Mouse (Mus musculus) embryonic facial prominence, embryonic 11.5 days (tissue): ENCODE data around the gene Tas1r2. TPM values are rescaled to one million over a fixed set of nuclear protein-coding genes. Genes with fewer than 3 reads are reported as not detected.

ENCODE experiments used
- ATAC-seq: fragments of 200-750 bp; cut with Nextera tagmentation; replicated peaks from 2 replicates; pipeline ENCODE4 v1.8.0; 2017; ENCODE audit warnings: low read depth; ENCODE audit not compliant: insufficient number of reproducible peaks, low FRiP score, low TSS enrichment
- DNase-seq: peaks from one replicate; pipeline ENCODE4 v3.0.0-alpha.2; 2015; ENCODE audit warnings: low spot score
- H3K27ac ChIP-seq: fragments of 300-500 bp; sonication (generic); replicated peaks from 2 replicates; pipeline ENCODE4 v1.5.1; 2014; ENCODE audit warnings: mild to moderate bottlenecking, low read depth, low read length, control low read depth
- H3K27me3 ChIP-seq: fragments of 300-500 bp; sonication (generic); 2 replicates; pipeline ENCODE4 v1.6.1; 2014; ENCODE audit warnings: mild to moderate bottlenecking, low read length, moderate library complexity, mixed read lengths; ENCODE audit not compliant: control insufficient read depth, insufficient read depth
- H3K36me3 ChIP-seq: fragments of 300-500 bp; sonication (generic); replicated peaks from 2 replicates; pipeline ENCODE4 v1.6.1; 2014; ENCODE audit warnings: low read depth, mild to moderate bottlenecking, low read length, moderate library complexity, mixed read lengths; ENCODE audit not compliant: control insufficient read depth, insufficient read depth
- H3K4me1 ChIP-seq: fragments of 300-500 bp; sonication (generic); 2 replicates; pipeline ENCODE4 v1.6.1; 2014; ENCODE audit warnings: low read length, mixed read lengths; ENCODE audit not compliant: control insufficient read depth, insufficient read depth
- H3K4me2 ChIP-seq: fragments of 300-500 bp; sonication (generic); 2 replicates; pipeline ENCODE4 v1.6.1; 2014; ENCODE audit warnings: low read depth, mild to moderate bottlenecking, control low read depth, low read length, moderate library complexity
- H3K4me3 ChIP-seq: fragments of 300-500 bp; sonication (generic); 2 replicates; pipeline ENCODE4 v1.5.1; 2014; ENCODE audit warnings: low read depth, low read length, control low read depth
- H3K9ac ChIP-seq: fragments of 300-500 bp; sonication (generic); replicated peaks from 2 replicates; pipeline ENCODE4 v1.6.1; 2014; ENCODE audit warnings: mild to moderate bottlenecking, control low read depth, low read length
- H3K9me3 ChIP-seq: fragments of 300-500 bp; sonication (generic); replicated peaks from 2 replicates; pipeline ENCODE4 v1.6.1; 2016; ENCODE audit warnings: mild to moderate bottlenecking, low read length, inconsistent platforms, mixed read lengths; ENCODE audit not compliant: control insufficient read depth
- WGBS: fragments of 180-500 bp; shearing (Covaris S2); extraction: QIAGEN DNeasy Blood & Tissue Kit; methylation state at CpG from one replicate; pipeline ENCODE4 v1.1.7; 2014; 5-methylcytosine and 5-hydroxymethylcytosine counted together
- polyA plus RNA-seq: library from polyadenylated mRNA; unstranded; fragments of >200 nt; fragmentation: Nextera tagmentation; extraction: Ambion mirVana; gene quantifications from 2 replicates; pipeline ENCODE4 v1.2.1, GENCODE M21; 2014

Gene Tas1r2
- polyA plus RNA-seq, 1 experiment from 2014 or later: not detected

DNA sequence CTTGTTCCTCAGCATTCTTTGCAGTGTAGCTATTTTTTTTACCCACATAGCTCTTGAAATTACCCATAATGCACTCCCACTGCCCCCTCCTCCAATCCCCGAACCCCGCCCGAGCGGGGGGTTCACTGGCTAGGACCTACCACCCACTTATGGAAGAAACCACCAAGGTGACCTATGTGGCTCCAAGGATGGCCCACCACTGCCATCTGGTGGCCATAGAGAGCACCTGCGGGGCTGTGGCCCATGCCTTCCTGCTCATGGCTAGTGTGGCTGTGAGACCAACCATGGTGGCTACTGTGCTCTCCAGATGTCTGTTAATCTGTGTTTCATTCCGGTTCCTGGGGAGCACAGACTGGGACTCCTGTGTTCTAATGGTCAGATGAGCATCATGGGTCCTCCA, 16.5 kb downstream of the Tas1r2 start:
- 21% methylated on average over 6 of the region's 6 CpGs for WGBS
- H3K4me1 ChIP-seq: no peaks in the 10 kb centered on the region
- no peak overlapping the region for H3K4me2 ChIP-seq
- H3K27me3 ChIP-seq: no peaks in the 10 kb centered on the region
- DNase-seq (peak; percentile 81), ATAC-seq (0 out of 2 replicates have a peak, but pooled peaks have one; percentile 54)
- no peaks in the 10 kb centered on the region for H3K36me3 ChIP-seq
- H3K9ac ChIP-seq: no peak overlapping the region
- H3K4me3 ChIP-seq: no peak overlapping the region
- no peaks in the 10 kb centered on the region for H3K9me3 ChIP-seq
- no peak overlapping the region for H3K27ac ChIP-seq

DNA sequence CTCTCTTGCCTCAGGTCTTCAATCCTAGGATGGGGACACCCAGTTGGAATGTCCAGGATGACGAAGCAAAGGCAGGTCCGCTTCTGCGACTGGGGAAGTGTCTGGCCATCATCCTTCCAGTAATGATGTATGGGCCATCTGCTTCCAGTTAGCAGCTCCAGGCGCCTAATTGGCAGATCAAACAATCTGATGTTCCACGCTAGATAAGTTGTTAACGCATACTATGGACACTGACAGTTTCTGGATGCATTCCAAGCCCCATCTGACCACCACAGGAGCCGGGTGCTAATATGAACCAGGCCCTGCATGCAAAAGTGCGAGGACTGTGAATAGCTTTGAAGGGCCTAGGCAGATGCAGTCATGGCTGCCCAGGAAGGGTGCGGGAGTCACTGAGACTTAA, 22.4 kb downstream of the Tas1r2 start:
- Histone ChIP-seq H3K4me1 (no peaks in the 10 kb centered on the region), H3K9me3 (no peaks in the 10 kb centered on the region), H3K4me3 (no peak overlapping the region), H3K27ac (no peak overlapping the region), H3K9ac (no peak overlapping the region), H3K27me3 (no peaks in the 10 kb centered on the region), H3K4me2 (no peak overlapping the region), H3K36me3 (no peaks in the 10 kb centered on the region)
- DNase-seq (peak; percentile 45), ATAC-seq (no peak)
- WGBS: 45% methylated on average over 9 of the region's 9 CpGs

DNA sequence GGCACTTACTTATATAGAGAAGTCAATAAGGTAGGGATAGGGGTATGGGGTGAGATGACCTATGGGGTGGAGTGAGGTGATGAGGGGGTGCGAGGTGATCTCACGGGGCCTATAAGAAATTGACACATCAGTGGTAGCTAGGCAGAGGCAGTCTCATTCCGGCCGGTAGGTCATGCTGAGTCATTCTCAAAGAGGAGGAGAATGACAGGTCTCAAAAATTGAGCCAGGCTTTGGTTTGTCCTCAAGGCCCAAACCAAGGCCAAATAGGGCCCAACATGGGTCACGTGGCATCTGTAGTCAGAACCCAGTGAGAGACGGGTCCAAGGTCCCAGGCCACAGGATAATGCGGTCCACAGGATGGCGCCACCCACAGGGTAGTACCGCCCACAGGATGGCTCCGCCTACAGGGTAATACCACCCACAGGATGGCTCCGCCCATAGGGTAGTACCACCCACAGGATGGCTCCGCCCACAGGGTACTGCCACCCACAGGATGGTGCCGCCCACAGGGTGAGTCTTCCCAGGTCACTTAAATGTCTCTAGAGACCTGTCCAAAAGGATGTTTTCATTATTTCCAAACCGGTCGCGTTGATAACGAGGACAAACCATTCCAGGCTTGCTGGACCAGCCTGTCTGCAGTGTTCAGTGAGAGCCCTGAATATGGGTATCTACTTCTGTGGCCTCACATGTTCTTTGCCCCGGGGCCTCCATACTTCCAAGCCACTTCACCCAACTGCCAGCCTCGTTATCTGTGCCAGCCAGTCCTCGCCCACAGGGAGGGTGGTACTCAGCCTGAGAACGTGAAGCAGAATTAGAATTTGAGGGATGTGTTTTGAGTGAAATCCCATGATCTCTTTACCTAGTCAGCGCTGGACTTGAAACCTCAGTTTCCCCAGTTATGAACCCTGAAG, 30.6 kb downstream of the Tas1r2 start:
- Histone ChIP-seq H3K27me3 (no peaks in the 10 kb centered on the region), H3K36me3 (no peaks in the 10 kb centered on the region), H3K4me1 (no peaks in the 10 kb centered on the region), H3K27ac (no peak overlapping the region), H3K4me2 (no peak overlapping the region), H3K9me3 (no peaks in the 10 kb centered on the region), H3K9ac (no peak overlapping the region), H3K4me3 (no peak overlapping the region)
- WGBS: 78% methylated on average over 22 of the region's 22 CpGs
- no peak for DNase-seq
- ATAC-seq: no peak

DNA sequence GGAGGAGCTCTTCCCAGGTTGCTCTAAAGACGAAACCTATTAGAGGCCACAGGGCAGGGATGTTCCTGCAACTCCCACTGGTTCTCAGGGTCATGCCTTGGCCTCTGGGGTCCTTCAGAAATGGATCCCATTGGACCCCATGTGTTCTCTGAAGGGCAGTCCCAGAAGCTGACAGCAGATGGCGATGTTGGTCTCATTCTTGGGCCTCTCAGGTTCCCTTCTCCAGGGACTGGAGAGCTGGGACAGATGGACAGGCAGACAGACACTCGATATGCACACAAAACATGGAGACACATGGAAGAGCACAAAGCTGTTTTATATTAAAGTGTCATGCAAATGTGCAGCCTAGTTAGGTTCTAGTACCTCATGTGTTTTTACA, 31.3 kb downstream of the Tas1r2 start:
- Histone ChIP-seq H3K4me1 (no peaks in the 10 kb centered on the region), H3K4me3 (no peak overlapping the region), H3K27me3 (no peaks in the 10 kb centered on the region), H3K9me3 (no peaks in the 10 kb centered on the region), H3K36me3 (no peaks in the 10 kb centered on the region), H3K4me2 (no peak overlapping the region), H3K27ac (no peak overlapping the region), H3K9ac (no peak overlapping the region)
- DNase-seq (peak; percentile 84), ATAC-seq (no peak)
- 12% methylated on average over 3 of the region's 3 CpGs for WGBS

DNA sequence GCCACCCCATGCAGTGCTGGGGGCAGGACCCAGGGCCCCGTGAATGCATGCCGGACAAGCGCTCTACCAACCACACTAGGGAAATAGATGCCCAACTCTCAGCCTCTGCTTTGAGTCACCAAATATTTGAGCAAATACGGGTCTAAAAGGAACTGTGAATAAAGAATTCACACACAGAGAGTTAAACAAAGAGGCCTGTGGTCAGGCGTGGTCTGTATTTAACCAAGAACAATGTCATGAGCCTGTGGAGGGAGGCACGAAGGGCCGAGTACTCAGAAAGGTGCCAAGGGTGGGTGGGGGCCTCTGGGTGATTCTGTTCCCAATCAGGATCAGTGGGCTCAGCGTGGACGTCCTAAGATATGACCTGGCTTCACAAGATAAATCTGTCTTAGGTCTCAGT, 34.7 kb downstream of the Tas1r2 start:
- H3K4me3 ChIP-seq: no peak overlapping the region
- H3K9ac ChIP-seq: no peak overlapping the region
- 80% methylated on average over 9 of the region's 9 CpGs for WGBS
- H3K9me3 ChIP-seq: no peaks in the 10 kb centered on the region
- no peak for ATAC-seq
- no peaks in the 10 kb centered on the region for H3K27me3 ChIP-seq
- no peak overlapping the region for H3K4me2 ChIP-seq
- H3K4me1 ChIP-seq: no peaks in the 10 kb centered on the region
- H3K36me3 ChIP-seq: no peaks in the 10 kb centered on the region
- no peak for DNase-seq
- H3K27ac ChIP-seq: no peak overlapping the region

DNA sequence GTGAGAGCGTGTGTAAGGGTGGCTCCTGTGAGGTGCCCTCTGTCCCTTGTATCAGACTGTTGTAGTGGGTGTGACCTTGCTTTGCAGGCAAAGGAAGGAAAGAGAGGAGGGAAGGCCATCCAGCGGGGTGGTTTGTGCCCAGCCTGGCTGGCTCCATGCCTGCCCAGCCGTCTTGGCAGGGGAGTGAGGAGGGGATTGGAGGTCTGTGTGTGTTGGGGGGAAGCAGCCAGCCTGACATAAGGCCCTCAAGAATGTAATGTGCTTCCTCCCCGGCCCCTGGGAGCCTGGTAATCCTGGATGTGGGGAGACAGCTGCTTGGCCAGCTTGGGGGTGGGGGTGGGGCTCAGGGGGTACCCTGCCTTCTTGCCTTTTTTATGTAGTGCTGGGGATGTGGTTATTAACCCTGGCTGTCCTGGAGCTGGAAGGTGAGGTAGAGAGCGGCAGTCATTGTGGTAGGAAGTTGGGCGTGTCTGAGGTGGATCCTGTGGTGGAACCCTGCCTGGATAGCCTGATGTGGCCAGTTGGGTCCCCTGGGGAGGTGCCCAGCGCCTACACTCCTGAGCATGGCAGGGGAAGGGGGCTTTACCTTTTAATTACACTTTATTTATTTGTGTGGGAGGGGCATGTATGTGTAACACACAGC, 36.4 kb downstream of the Tas1r2 start:
- WGBS: 43% methylated on average over 7 of the region's 7 CpGs
- Histone ChIP-seq H3K9ac (no peak overlapping the region), H3K27me3 (no peaks in the 10 kb centered on the region)

DNA sequence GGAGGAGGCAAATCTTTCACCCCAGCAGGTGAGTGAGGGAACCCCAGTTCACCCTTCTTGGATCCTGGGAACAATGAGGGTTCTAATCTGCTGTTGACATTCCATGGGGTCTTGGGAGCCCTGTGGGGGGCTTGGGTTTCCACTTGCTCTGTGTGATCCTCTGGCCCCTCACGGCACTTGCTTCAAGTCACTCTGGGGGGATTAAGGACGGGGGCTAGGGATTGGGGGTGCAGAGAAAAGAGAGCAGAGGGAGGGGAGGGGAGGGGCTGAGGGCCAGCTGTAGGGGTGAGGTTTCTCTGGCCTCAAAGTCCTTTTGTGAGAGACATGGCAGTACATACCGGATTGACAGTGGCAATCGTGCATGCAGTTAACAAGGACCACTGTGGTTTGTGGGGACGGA, 40.0 kb downstream of the Tas1r2 start:
- Histone ChIP-seq H3K4me2 (no peak overlapping the region), H3K36me3 (no peaks in the 10 kb centered on the region), H3K4me3 (no peak overlapping the region), H3K27me3 (no peaks in the 10 kb centered on the region), H3K4me1 (no peaks in the 10 kb centered on the region; the same call in 1 of the 2 replicates), H3K27ac (no peak overlapping the region), H3K9me3 (no peaks in the 10 kb centered on the region), H3K9ac (no peak overlapping the region)
- 25% methylated on average over 5 of the region's 5 CpGs for WGBS
- DNase-seq: no peak
- no peak for ATAC-seq

More for the DNA sequence above, 36.4 kb downstream of the Tas1r2 start:
- Histone ChIP-seq H3K4me3 (no peak overlapping the region), H3K27ac (no peak overlapping the region), H3K4me2 (no peak overlapping the region), H3K36me3 (no peaks in the 10 kb centered on the region), H3K4me1 (no peaks in the 10 kb centered on the region), H3K9me3 (no peaks in the 10 kb centered on the region)
- DNase-seq: no peak
- no peak for ATAC-seq

DNA sequence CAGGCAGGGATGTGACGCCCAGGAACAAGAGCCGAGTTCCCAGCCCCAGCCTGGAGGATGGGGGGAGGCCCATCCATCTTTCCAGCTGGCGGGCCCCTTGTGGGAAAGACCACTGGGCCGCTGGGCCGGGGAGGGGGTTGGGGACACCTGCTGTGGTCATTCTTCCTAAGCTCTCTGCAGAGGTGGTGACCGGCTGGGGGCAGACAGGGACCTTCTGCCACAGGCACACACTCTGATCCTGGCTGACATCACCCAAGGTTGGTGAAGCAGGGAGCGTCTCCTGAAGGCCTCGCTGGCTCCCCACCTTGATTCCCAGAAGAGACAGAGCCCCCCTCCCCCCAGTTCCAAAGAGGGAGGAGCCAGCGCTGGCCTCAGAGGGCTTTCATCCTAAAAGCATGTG, 44.4 kb downstream of the Tas1r2 start:
- no peaks in the 10 kb centered on the region for H3K9me3 ChIP-seq
- H3K27me3 ChIP-seq: no peaks in the 10 kb centered on the region
- no peaks in the 10 kb centered on the region for H3K36me3 ChIP-seq
- ATAC-seq (no peak), DNase-seq (peak; percentile 35)
- H3K4me2 ChIP-seq: no peak overlapping the region
- 6% methylated on average over 9 of the region's 9 CpGs for WGBS
- H3K4me3 ChIP-seq: no peak overlapping the region
- H3K27ac ChIP-seq: no peak overlapping the region
- no peaks in the 10 kb centered on the region; the same call in 1 of the 2 replicates for H3K4me1 ChIP-seq
- H3K9ac ChIP-seq: no peak overlapping the region
